Mouse (Mus musculus) spleen, adult 2 months (tissue): ENCODE data around the gene Zscan12.

ENCODE experiments used
- CTCF ChIP-seq: fragments of 200-500 bp; IDR thresholded peaks from 2 replicates; pipeline ENCODE4 v1.5.1; 2011; ENCODE audit warnings: mild to moderate bottlenecking, inconsistent platforms; ENCODE audit not compliant: insufficient read depth, insufficient read length, insufficient replicate concordance; ENCODE audit errors: extremely low read depth
- POLR2A ChIP-seq: fragments of 200-500 bp; IDR thresholded peaks from 2 replicates; pipeline ENCODE4 v1.6.1; 2011; ENCODE audit warnings: low read depth, low read length, inconsistent platforms

GRCm38 (mm10) chr13:21350593-21350992 lies 12.0 kb upstream of the Zscan12 start:
- TF ChIP-seq CTCF: no peak
- TF ChIP-seq POLR2A: no peak
